Mouse (Mus musculus) small intestine, adult 2 months (tissue): ENCODE measurements around the gene Cga.

Experiments
- CTCF ChIP-seq: fragments of 200-500 bp; IDR thresholded peaks from 2 replicates; pipeline ENCODE4 v1.5.1; 2012; ENCODE audit warnings: low read depth, mild to moderate bottlenecking, control low read depth, inconsistent platforms, low read length, moderate library complexity, mixed read lengths; ENCODE audit not compliant: insufficient replicate concordance, insufficient read length; ENCODE audit errors: extremely low read depth
- POLR2A ChIP-seq: fragments of 200-500 bp; IDR thresholded peaks from 2 replicates; pipeline ENCODE4 v1.6.1; 2012; ENCODE audit warnings: low read depth, mild to moderate bottlenecking, control low read depth, inconsistent platforms, low read length, moderate library complexity

- no peak for TF ChIP-seq POLR2A
- TF ChIP-seq CTCF, result no peak
Measured at GRCm38 (mm10) chr4:34882291-34882769, 11.2 kb upstream of the Cga start.
